Mouse (Mus musculus) hindbrain, embryonic 13.5 days (tissue): ENCODE measurements around the gene 2200002D01Rik. TPM values are rescaled to one million over a fixed set of nuclear protein-coding genes. Genes with fewer than 3 reads are reported as not detected.

Source experiments
- ATAC-seq: fragments of 200-750 bp; cut with Nextera tagmentation; 2 replicates; pipeline ENCODE4 v1.8.0; 2017; ENCODE audit warnings: moderate TSS enrichment; ENCODE audit not compliant: low FRiP score
- H3K27ac ChIP-seq: fragments of 300-500 bp; sonication (generic); 2 replicates; pipeline ENCODE4 v1.5.1; 2015; ENCODE audit warnings: inconsistent platforms, mild to moderate bottlenecking, moderate library complexity
- H3K27me3 ChIP-seq: fragments of 300-500 bp; sonication (generic); 2 replicates; pipeline ENCODE4 v1.6.1; 2015; ENCODE audit warnings: mild to moderate bottlenecking, inconsistent platforms
- H3K36me3 ChIP-seq: fragments of 300-500 bp; sonication (generic); 2 replicates; pipeline ENCODE4 v1.6.1; 2015; ENCODE audit warnings: mild to moderate bottlenecking, inconsistent platforms
- H3K4me1 ChIP-seq: fragments of 300-500 bp; sonication (generic); replicated peaks from 2 replicates; pipeline ENCODE4 v1.6.1; 2015; ENCODE audit warnings: inconsistent platforms
- H3K4me2 ChIP-seq: fragments of 300-500 bp; sonication (generic); 2 replicates; pipeline ENCODE4 v1.6.1; 2015; ENCODE audit warnings: inconsistent platforms, mild to moderate bottlenecking, moderate library complexity
- H3K4me3 ChIP-seq: fragments of 300-500 bp; sonication (generic); 2 replicates; pipeline ENCODE4 v1.5.1; 2015; ENCODE audit warnings: mild to moderate bottlenecking, inconsistent platforms
- H3K9ac ChIP-seq: fragments of 300-500 bp; sonication (generic); 2 replicates; pipeline ENCODE4 v1.6.1; 2015; ENCODE audit warnings: mild to moderate bottlenecking, inconsistent platforms
- H3K9me3 ChIP-seq: fragments of 300-500 bp; sonication (generic); 2 replicates; pipeline ENCODE4 v1.6.1; 2016; ENCODE audit warnings: inconsistent platforms
- WGBS: fragments of 180-500 bp; shearing (Covaris S2); methylation state at CpG from one replicate; pipeline ENCODE4 v1.1.7; 2015; 5-methylcytosine and 5-hydroxymethylcytosine counted together
- polyA plus RNA-seq: library from polyadenylated mRNA; unstranded; fragments of >200 nt; fragmentation: Nextera tagmentation; extraction: Ambion mirVana; gene quantifications from 2 replicates; pipeline ENCODE4 v1.2.1, GENCODE M21; 2015

2200002D01Rik gene
- polyA plus RNA-seq, 1 experiment from 2014 or later = 1.7 TPM

- Histone ChIP-seq H3K4me1 (no peaks in the 10 kb centered on the region), H3K36me3 (no peaks in the 10 kb centered on the region), H3K4me2 (no peak overlapping the region), H3K9ac (no peak overlapping the region), H3K27me3 (0 out of 2 replicates have a peak, but pooled peaks cover 4% of the 10 kb centered on the region), H3K4me3 (no peak overlapping the region), H3K9me3 (no peaks in the 10 kb centered on the region), H3K27ac (no peak overlapping the region)
- 86% methylated on average over 6 of the region's 6 CpGs for WGBS
- no peak for ATAC-seq
Measured at GRCm38 (mm10) chr7:29202577-29202976, 45.7 kb downstream of the 2200002D01Rik start.

Other genes starting within 250 kb of the 2200002D01Rik start
- gene Ryr1, start 123.3 kb downstream of the 2200002D01Rik start, polyA plus RNA-seq = 8.5 and 9.8 TPM in 2 replicates
- 0.48 and 0.68 TPM in 2 replicates for gene Rasgrp4, start 113.6 kb downstream of the 2200002D01Rik start, polyA plus RNA-seq
- gene Fam98c, start 92.2 kb downstream of the 2200002D01Rik start, polyA plus RNA-seq = 24.7 and 24.8 TPM in 2 replicates
- gene Ggn, start 78.3 kb downstream of the 2200002D01Rik start, polyA plus RNA-seq = 0.49 and 0.65 TPM in 2 replicates
- gene Spred3, start 78.1 kb downstream of the 2200002D01Rik start, polyA plus RNA-seq = 7.1 and 8.2 TPM in 2 replicates
- 303 and 305 TPM in 2 replicates for gene Psmd8, start 67.8 kb downstream of the 2200002D01Rik start, polyA plus RNA-seq
- gene Catsperg1, start 34.4 kb downstream of the 2200002D01Rik start, polyA plus RNA-seq = 2.0 and 3.6 TPM in 2 replicates
- 0.43 and 0.57 TPM in 2 replicates for gene Kcnk6, start 16.0 kb downstream of the 2200002D01Rik start, polyA plus RNA-seq
- gene Yif1b, start 10.1 kb downstream of the 2200002D01Rik start, polyA plus RNA-seq = 79.0 and 79.8 TPM in 2 replicates
- gene Spint2, start 33.4 kb upstream of the 2200002D01Rik start, polyA plus RNA-seq = 42.4 and 44.0 TPM in 2 replicates
- 8.6 and 13.1 TPM in 2 replicates for gene Ppp1r14a, start 40.8 kb upstream of the 2200002D01Rik start, polyA plus RNA-seq
- 187 and 197 TPM in 2 replicates for gene Dpf1, start 55.5 kb upstream of the 2200002D01Rik start, polyA plus RNA-seq